Comparison of ENCODE assay signal across 9 mouse cellular contexts in the genomic region with DNA sequence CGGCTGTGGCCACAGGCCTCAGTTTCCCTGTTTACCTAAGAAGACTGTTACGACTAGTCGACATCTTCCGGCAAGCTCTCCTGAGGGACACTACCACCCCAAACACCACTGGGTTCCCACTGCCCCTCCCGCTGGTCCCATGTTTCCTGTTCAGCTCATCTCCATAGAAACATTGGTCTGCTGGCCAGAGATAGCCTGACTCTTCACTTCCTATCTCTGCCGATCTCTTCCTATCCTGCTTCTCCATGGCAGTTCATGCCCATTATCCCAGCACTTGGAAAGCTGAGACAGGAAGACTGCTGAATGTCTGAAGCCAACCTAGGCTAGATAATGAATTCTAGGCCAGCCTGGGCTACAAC. TPM values are rescaled to one million over a fixed set of nuclear protein-coding genes. Genes with fewer than 3 reads are reported as not detected.
DNase-seq lines count a peak whose midpoint lies in the region; ATAC-seq lines count a peak whose summit lies in the region.
"Had no signal": no experiment of that assay in that cellular context is flagged by ENCODE, and none has a peak within 500 bp of the region (broad histone marks: within the 10 kb centered on the region; RNA-seq: fewer than 3 reads in every experiment).

No protein-coding gene starts in this region.

- peak; percentile 54 for DNase-seq in kidney, adult 9 months
- DNase-seq in kidney, adult 8-10 months: no peak
- no peak for DNase-seq in limb, embryonic 10.5 days (ENCODE audit: low spot score)
- DNase-seq in midbrain, embryonic 14.5 days: no peak
- no peak for DNase-seq in cerebellum, adult 9-11 months
- DNase-seq in left cerebral cortex, adult 9 months (ENCODE audit: low spot score in 2 of 2): no peak
- DNase-seq in left cerebral cortex, adult 8-10 months (ENCODE audit: low spot score in 2 of 2): no peak

- no peak overlapping the region for H3K9ac ChIP-seq in midbrain, embryonic 14.5 days (replicated peaks; ENCODE audit: low read length)

- H3K4me1 ChIP-seq in erythroblast, embryonic 14.5 days (ENCODE audit: control insufficient read depth): peaks cover 93% of the 10 kb centered on the region
- peaks cover 50% of the 10 kb centered on the region for H3K4me1 ChIP-seq in limb, embryonic 10.5 days
- peaks cover 35% of the 10 kb centered on the region for H3K4me1 ChIP-seq in midbrain, embryonic 14.5 days (ENCODE audit: control insufficient read depth, insufficient read depth, low read length)

- H3K27ac ChIP-seq in limb, embryonic 10.5 days: peak overlapping the region; percentile 83
- peak overlapping the region; percentile 26; the same call in 1 of the 2 replicates for H3K27ac ChIP-seq in midbrain, embryonic 14.5 days (replicated peaks; ENCODE audit: low read depth, low read length)

- ATAC-seq in midbrain, embryonic 14.5 days (ENCODE audit: low FRiP score, low TSS enrichment): no peak

- 79% methylated on average over 6 of the region's 6 CpGs for WGBS in limb, embryonic 10.5 days
- WGBS in midbrain, embryonic 14.5 days: 85% methylated on average over 6 of the region's 6 CpGs

- no peaks in the 10 kb centered on the region for H3K27me3 ChIP-seq in erythroblast, embryonic 14.5 days (ENCODE audit: control insufficient read depth)
- H3K27me3 ChIP-seq in limb, embryonic 10.5 days (ENCODE audit: low read depth, poor library complexity, severe bottlenecking): no peaks in the 10 kb centered on the region
- no peaks in the 10 kb centered on the region for H3K27me3 ChIP-seq in midbrain, embryonic 14.5 days (ENCODE audit: control insufficient read depth, insufficient read depth, low read length)

- H3K4me2 ChIP-seq in midbrain, embryonic 14.5 days (ENCODE audit: low read length): no peak overlapping the region

- peak overlapping the region; percentile 61 for H3K4me3 ChIP-seq in erythroblast, embryonic 14.5 days (replicated peaks)
- no peak overlapping the region for H3K4me3 ChIP-seq in limb, embryonic 10.5 days
- no peak overlapping the region for H3K4me3 ChIP-seq in midbrain, embryonic 14.5 days (replicated peaks; ENCODE audit: low read depth, low read length)

- no peaks in the 10 kb centered on the region for H3K9me3 ChIP-seq in erythroblast, embryonic 14.5 days (ENCODE audit: control insufficient read depth, low read length)
- no peaks in the 10 kb centered on the region for H3K9me3 ChIP-seq in limb, embryonic 10.5 days (replicated peaks)
- no peaks in the 10 kb centered on the region for H3K9me3 ChIP-seq in midbrain, embryonic 14.5 days (ENCODE audit: control insufficient read depth, low read length)

- H3K36me3 ChIP-seq in erythroblast, embryonic 14.5 days (ENCODE audit: control insufficient read depth): peaks cover 55% of the 10 kb centered on the region
- H3K36me3 ChIP-seq in limb, embryonic 10.5 days: peaks cover 16% of the 10 kb centered on the region
- H3K36me3 ChIP-seq in midbrain, embryonic 14.5 days (ENCODE audit: control insufficient read depth, insufficient read depth, low read length): no peaks in the 10 kb centered on the region

RNA-seq across cellular contexts. Expression of gene Gm9821, which starts 2.6 kb away (rescaled TPM):
- polyA plus RNA-seq in erythroblast, embryonic 14.5 days (2012): not detected in 2 replicates
- polyA plus RNA-seq in limb, embryonic 10.5 days (2016; fragmentation: Nextera tagmentation; extraction: Ambion mirVana): 0.33 and 0.56 TPM in 2 replicates
- 0.14 and 0.26 TPM in 2 replicates for polyA plus RNA-seq in midbrain, embryonic 14.5 days (2014; fragmentation: Nextera tagmentation; extraction: Ambion mirVana)
- total RNA-seq in left cerebral cortex, adult 8-10 months (2022): not detected
- total RNA-seq: heart, postnatal 10 days had no signal

RNA-seq across cellular contexts. Expression of gene Mdk, which starts 16.0 kb away (rescaled TPM):
- 1.1 and 1.8 TPM in 2 replicates for polyA plus RNA-seq in erythroblast, embryonic 14.5 days (2012)
- polyA plus RNA-seq in limb, embryonic 10.5 days (2016; fragmentation: Nextera tagmentation; extraction: Ambion mirVana): 2,617 and 2,689 TPM in 2 replicates
- 131 and 196 TPM in 2 replicates for polyA plus RNA-seq in midbrain, embryonic 14.5 days (2014; fragmentation: Nextera tagmentation; extraction: Ambion mirVana)
- total RNA-seq in left cerebral cortex, adult 8-10 months (2022): 10 to 100 TPM; 17.9 to 21.1 (median 19.8) TPM

RNA-seq across cellular contexts. Expression of gene Chrm4, which starts 21.1 kb away (rescaled TPM):
- polyA plus RNA-seq in erythroblast, embryonic 14.5 days (2012): 0.03 TPM in 1 of 2 replicates, not detected in the other
- 0.67 and 0.76 TPM in 2 replicates for polyA plus RNA-seq in limb, embryonic 10.5 days (2016; fragmentation: Nextera tagmentation; extraction: Ambion mirVana)
- polyA plus RNA-seq in midbrain, embryonic 14.5 days (2014; fragmentation: Nextera tagmentation; extraction: Ambion mirVana): 0.34 and 0.65 TPM in 2 replicates
- 10 to 100 TPM; 57.9 to 66.5 (median 60.3) TPM for total RNA-seq in left cerebral cortex, adult 8-10 months (2022)

RNA-seq across cellular contexts. Expression of gene Dgkz, which starts 27.5 kb away (rescaled TPM):
- 6.0 and 8.4 TPM in 2 replicates for polyA plus RNA-seq in erythroblast, embryonic 14.5 days (2012)
- 57.3 and 59.9 TPM in 2 replicates for polyA plus RNA-seq in limb, embryonic 10.5 days (2016; fragmentation: Nextera tagmentation; extraction: Ambion mirVana)
- 27.5 and 32.0 TPM in 2 replicates for polyA plus RNA-seq in midbrain, embryonic 14.5 days (2014; fragmentation: Nextera tagmentation; extraction: Ambion mirVana)
- total RNA-seq in left cerebral cortex, adult 8-10 months (2022): 100 to 1,000 TPM; 414 to 471 (median 424) TPM

Comparison
In these comparisons a context has a peak if more than half of its experiments do, and no peak if none do; other contexts are left out.
1. RNA of gene Mdk, which starts 16.0 kb away (polyA plus RNA-seq): 2,617 to 2,689 TPM in limb, embryonic 10.5 days and 131 to 196 TPM in midbrain, embryonic 14.5 days; 1.1 to 1.8 TPM in erythroblast, embryonic 14.5 days; every median in the first group is over 10 times any median in the second.